ENCODE assay signal across 8 mouse cellular contexts in genomic region chr3:100921825-100922505, GRCm38 (mm10). TPM values are rescaled to one million over a fixed set of nuclear protein-coding genes. Genes with fewer than 3 reads are reported as not detected.
DNase-seq lines count a peak whose midpoint lies in the region; ATAC-seq and TF ChIP-seq lines count a peak whose summit lies in the region.

TSS of gene Trim45 (plus strand) at chr3:100922202.

- peaks cover 39% of the 10 kb centered on the region for H3K4me1 ChIP-seq in G1E (ENCODE audit: insufficient read depth, low read depth, low read length)
- H3K4me1 ChIP-seq in forebrain, embryonic 16.5 days (replicated peaks; ENCODE audit: control insufficient read depth, insufficient read depth, low read length) = peaks cover 46% of the 10 kb centered on the region
- peaks cover 17% of the 10 kb centered on the region for H3K4me1 ChIP-seq in lung, embryonic 14.5 days (ENCODE audit: insufficient read depth)
- H3K4me1 ChIP-seq in olfactory bulb, adult 2 months (ENCODE audit: control insufficient read depth, insufficient read depth, low read length) = peaks cover 8% of the 10 kb centered on the region
- peaks cover 12% of the 10 kb centered on the region for H3K4me1 ChIP-seq in thymus, adult 2 months (replicated peaks; ENCODE audit: control insufficient read depth, insufficient read depth, low read length)

- H3K4me2 ChIP-seq in forebrain, embryonic 16.5 days (ENCODE audit: low read length) = peak within 1 kb of the TSS; percentile 81
- peak within 1 kb of the TSS; percentile 81 for H3K4me2 ChIP-seq in lung, embryonic 14.5 days

- intact Hi-C loops in heart, postnatal 36 days (cut with DNase I) = loop anchor here (10.0 kb wide), 3 partner anchors 237 to 683 kb away; partner anchors contain the start of genes Atp1a1, Man1a2 and Tent5c

- DNase-seq in G1E (ENCODE audit: low spot score) = peak; percentile 95
- DNase-seq in cerebellum, adult 18-20 months = peak; percentile 98 to 100
- peak; percentile 98 to 99 for DNase-seq in heart, postnatal 36 days
- peak; percentile 97 to 100 for DNase-seq in layer of hippocampus, adult 2 months (ENCODE audit: low spot score in 2 of 2)
- DNase-seq in lung, embryonic 14.5 days = peak; percentile 99
- peak; percentile 96 for DNase-seq in thymus, adult 2 months

- peak; percentile 97 for ATAC-seq in G1E (ENCODE audit: extremely low read depth, insufficient number of reproducible peaks, low FRiP score, poor library complexity, severe bottlenecking)
- peak; percentile 98 for ATAC-seq in forebrain, embryonic 16.5 days
- peak; percentile 98 for ATAC-seq in lung, embryonic 14.5 days (ENCODE audit: insufficient read depth)

- peak within 1 kb of the TSS; percentile 72 for H3K4me3 ChIP-seq in G1E (ENCODE audit: low read depth, low read length)
- H3K4me3 ChIP-seq in forebrain, embryonic 16.5 days (replicated peaks; ENCODE audit: low read length) = peak within 1 kb of the TSS; percentile 73
- peak within 1 kb of the TSS; percentile 74 for H3K4me3 ChIP-seq in layer of hippocampus, adult 2 months
- peak within 1 kb of the TSS; percentile 48 for H3K4me3 ChIP-seq in lung, embryonic 14.5 days (ENCODE audit: low read depth, low read length)
- peak within 1 kb of the TSS; percentile 45 for H3K4me3 ChIP-seq in olfactory bulb, adult 2 months (ENCODE audit: insufficient read depth, low read depth, low read length)
- H3K4me3 ChIP-seq in thymus, adult 2 months (ENCODE audit: control insufficient read depth, insufficient read depth, low read length) = peak within 1 kb of the TSS; percentile 47

- no peaks in the 10 kb centered on the region for H3K36me3 ChIP-seq in G1E (replicated peaks)
- H3K36me3 ChIP-seq in forebrain, embryonic 16.5 days (ENCODE audit: control insufficient read depth, insufficient read depth) = no peaks in the 10 kb centered on the region
- H3K36me3 ChIP-seq in lung, embryonic 14.5 days (ENCODE audit: insufficient read depth) = 0 out of 2 replicates have a peak, but pooled peaks cover 2% of the 10 kb centered on the region
- no peaks in the 10 kb centered on the region for H3K36me3 ChIP-seq in thymus, adult 2 months (ENCODE audit: control insufficient read depth, insufficient read depth, low read length)

- peaks cover 15% of the 10 kb centered on the region for H3K27me3 ChIP-seq in G1E (ENCODE audit: insufficient read depth, low read length)
- no peaks in the 10 kb centered on the region for H3K27me3 ChIP-seq in forebrain, embryonic 16.5 days (replicated peaks; ENCODE audit: control insufficient read depth, insufficient read depth, low read length)
- no peaks in the 10 kb centered on the region for H3K27me3 ChIP-seq in lung, embryonic 14.5 days (ENCODE audit: insufficient read depth, low read length)
- no peaks in the 10 kb centered on the region for H3K27me3 ChIP-seq in thymus, adult 2 months (ENCODE audit: control insufficient read depth, insufficient read depth, low read length)

- H3K9ac ChIP-seq in forebrain, embryonic 16.5 days (replicated peaks; ENCODE audit: low read depth, low read length) = peak within 1 kb of the TSS; percentile 92
- H3K9ac ChIP-seq in lung, embryonic 14.5 days = peak within 1 kb of the TSS; percentile 68

- peak; percentile 74 for TF ChIP-seq POLR2A in olfactory bulb, adult 2 months (IDR thresholded peaks at IDR 0.05; ENCODE audit: insufficient read depth, low read depth, low read length)
- TF ChIP-seq POLR2A in thymus, adult 2 months (IDR thresholded peaks at IDR 0.05; ENCODE audit: control insufficient read depth, extremely low read depth, insufficient read depth, low read length, poor library complexity) = peak; percentile 66

- TF ChIP-seq CTCF in G1E (IDR thresholded peaks at IDR 0.05; ENCODE audit: low read depth, low read length) = no peak
- TF ChIP-seq CTCF in layer of hippocampus, adult 2 months (conservative IDR thresholded peaks at IDR 0.05) = no peak
- no peak for TF ChIP-seq CTCF in lung, embryonic 14.5 days (IDR thresholded peaks at IDR 0.05; ENCODE audit: low read depth)
- TF ChIP-seq CTCF in olfactory bulb, adult 2 months (IDR thresholded peaks at IDR 0.05; ENCODE audit: insufficient read depth, low read depth, low read length) = no peak
- peak; percentile 39; the same call in 1 of the 2 replicates for TF ChIP-seq CTCF in thymus, adult 2 months (IDR thresholded peaks at IDR 0.05; ENCODE audit: borderline replicate concordance, control insufficient read depth, extremely low read depth, insufficient read depth, low read length, poor library complexity)

- no peaks in the 10 kb centered on the region for H3K9me3 ChIP-seq in G1E (replicated peaks)
- H3K9me3 ChIP-seq in forebrain, embryonic 16.5 days (ENCODE audit: control insufficient read depth, low read length) = no peaks in the 10 kb centered on the region
- H3K9me3 ChIP-seq in lung, embryonic 14.5 days (ENCODE audit: low read depth, low read length) = no peaks in the 10 kb centered on the region

- peak within 1 kb of the TSS; percentile 82 for H3K27ac ChIP-seq in forebrain, embryonic 16.5 days (ENCODE audit: low read length)
- H3K27ac ChIP-seq in layer of hippocampus, adult 2 months = peak within 1 kb of the TSS; percentile 95
- peak within 1 kb of the TSS; percentile 85 for H3K27ac ChIP-seq in lung, embryonic 14.5 days (ENCODE audit: low read depth)
- 0 out of 2 replicates have a peak within 1 kb of the TSS, but pooled peaks have one; percentile 45 for H3K27ac ChIP-seq in olfactory bulb, adult 2 months (ENCODE audit: insufficient read depth, low read depth, low read length)
- H3K27ac ChIP-seq in thymus, adult 2 months (ENCODE audit: control insufficient read depth, insufficient read depth, low read length) = no peak within 1 kb of the TSS; the same call in 1 of the 2 replicates

- WGBS in forebrain, embryonic 16.5 days = under 1% methylated on average over 39 of the region's 39 CpGs
- under 1% methylated on average over 39 of the region's 39 CpGs for WGBS in lung, embryonic 14.5 days
- under 1% methylated on average over 39 of the region's 39 CpGs for WGBS in olfactory bulb, adult 2 months
- WGBS in thymus, adult 2 months = under 1% methylated on average over 39 of the region's 39 CpGs

RNA-seq across cellular contexts. Expression of gene Trim45, which starts in this region (rescaled TPM):
- total RNA-seq in G1E (2014; fragmentation: Nextera tagmentation) = 0.92 and 1.1 TPM in 2 replicates
- 3.0 and 3.3 TPM in 2 replicates for total RNA-seq in G1E (2017)
- polyA plus RNA-seq in G1E (2012) = 0.35 and 0.67 TPM in 2 replicates
- 9.1 and 9.4 TPM in 2 replicates for polyA plus RNA-seq in forebrain, embryonic 16.5 days (2015; fragmentation: Nextera tagmentation; extraction: Ambion mirVana)
- total RNA-seq in heart, postnatal 36 days (2021) = 1 to 10 TPM; 8.0 to 9.2 TPM
- total RNA-seq in layer of hippocampus, adult 2 months (2021) = 1 to 10 TPM; 7.9 to 8.4 TPM
- 2.8 and 4.3 TPM in 2 replicates for polyA plus RNA-seq in lung, embryonic 14.5 days (2014; fragmentation: Nextera tagmentation; extraction: Ambion mirVana)
- polyA plus RNA-seq in olfactory bulb, adult 2 months (2012; ENCODE audit: insufficient read depth, insufficient read length, low replicate concordance, missing spikeins) = not detected in 2 replicates
- polyA plus RNA-seq in thymus, adult 2 months (2012; rRNA removed) = 3.0 and 3.2 TPM in 2 replicates
